8 mouse cellular contexts compared by ENCODE assay signal in the genomic region with DNA sequence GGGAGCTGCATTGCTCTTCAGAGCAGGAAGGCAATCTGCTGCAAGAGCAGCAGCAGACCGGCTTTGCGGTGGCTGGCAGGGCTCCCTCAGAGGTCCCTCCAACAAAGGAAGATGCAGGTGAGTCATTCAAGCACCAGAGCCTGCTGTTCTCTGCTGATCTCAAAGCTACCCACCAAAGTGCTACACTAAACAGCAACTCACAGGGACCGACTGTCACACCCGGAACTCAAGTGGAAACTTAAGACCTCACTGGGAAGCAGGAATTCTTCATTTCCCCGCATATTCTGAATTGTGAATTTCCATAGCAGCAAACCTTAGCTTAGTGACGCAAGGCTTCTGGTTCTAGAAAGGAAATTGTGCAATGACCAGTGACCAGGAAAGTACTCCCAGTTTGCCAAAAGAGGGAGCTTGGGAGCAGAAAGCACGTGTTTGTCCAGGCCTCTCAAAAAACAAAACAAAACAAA. TPM values are rescaled to one million over a fixed set of nuclear protein-coding genes. Genes with fewer than 3 reads are reported as not detected.
DNase-seq lines count a peak whose midpoint lies in the region; ATAC-seq and TF ChIP-seq lines count a peak whose summit lies in the region.

No protein-coding gene starts in this region.

- peak; percentile 83 for TF ChIP-seq CTCF in heart, adult 2 months (IDR thresholded peaks at IDR 0.05)

- H3K4me3 ChIP-seq in brown adipose tissue, adult 24 weeks (ENCODE audit: insufficient read depth, low read depth, low read length) = no peak overlapping the region
- no peak overlapping the region for H3K4me3 ChIP-seq in heart, adult 2 months
- H3K4me3 ChIP-seq in midbrain, embryonic 10.5 days = no peak overlapping the region

- H3K9ac ChIP-seq in heart, adult 2 months (ENCODE audit: low read depth, low read length) = no peak overlapping the region

- 11% methylated on average over 7 of the region's 7 CpGs for WGBS in heart, adult 2 months
- WGBS in midbrain, embryonic 10.5 days = 69% methylated on average over 7 of the region's 7 CpGs

- 0 out of 2 replicates have a peak, but pooled peaks have one; percentile 14 for TF ChIP-seq POLR2A in heart, adult 2 months (IDR thresholded peaks at IDR 0.05; ENCODE audit: insufficient read depth, low read depth, low read length)

- no peaks in the 10 kb centered on the region for H3K79me2 ChIP-seq in heart, adult 2 months (replicated peaks; ENCODE audit: control insufficient read depth, insufficient read depth, low read length)

- 0 out of 2 replicates have a peak, but pooled peaks cover 3% of the 10 kb centered on the region for H3K9me3 ChIP-seq in midbrain, embryonic 10.5 days (replicated peaks)

- intact Hi-C loops in heart, postnatal 25 days (cut with DNase I) = loop anchor here (5.0 kb wide), 1 partner anchor 70 kb away; no protein-coding TSS in a partner anchor
- intact Hi-C loops in heart, adult 2 months (cut with DNase I) = loop anchor here (2.0 to 5.0 kb wide), 3 partner anchors 44 to 80 kb away; a partner anchor contains a TSS

- H3K4me1 ChIP-seq in brown adipose tissue, adult 24 weeks (ENCODE audit: control insufficient read depth, insufficient read depth, insufficient read length, low read length) = peaks cover 13% of the 10 kb centered on the region
- peaks cover 13% of the 10 kb centered on the region for H3K4me1 ChIP-seq in heart, adult 2 months (ENCODE audit: control insufficient read depth, insufficient read depth, low read length)
- H3K4me1 ChIP-seq in midbrain, embryonic 10.5 days = peaks cover 4% of the 10 kb centered on the region; the same call in 1 of the 2 replicates

- no peaks in the 10 kb centered on the region for H3K27me3 ChIP-seq in heart, adult 2 months (ENCODE audit: control insufficient read depth, insufficient read depth, low read length)
- no peaks in the 10 kb centered on the region for H3K27me3 ChIP-seq in midbrain, embryonic 10.5 days (ENCODE audit: low read depth, poor library complexity, severe bottlenecking)

- peaks cover 11% of the 10 kb centered on the region for H3K36me3 ChIP-seq in heart, adult 2 months (ENCODE audit: control insufficient read depth, insufficient read depth, low read length)
- peaks cover 33% of the 10 kb centered on the region for H3K36me3 ChIP-seq in midbrain, embryonic 10.5 days

- peak; percentile 53; the same call in 1 of the 2 replicates for TF ChIP-seq EP300 in heart, adult 2 months (IDR thresholded peaks at IDR 0.05; ENCODE audit: insufficient read depth, low read depth, low read length)

- H3K27ac ChIP-seq in brown adipose tissue, adult 24 weeks (replicated peaks; ENCODE audit: low read depth, low read length) = 0 out of 2 replicates have a peak overlapping the region, but pooled peaks have one; percentile 28
- peak overlapping the region; percentile 79 for H3K27ac ChIP-seq in heart, adult 2 months
- no peak overlapping the region for H3K27ac ChIP-seq in midbrain, embryonic 10.5 days (replicated peaks)

- DNase-seq in heart, adult 11 months = peak; percentile 96
- DNase-seq in heart, postnatal 25 days (ENCODE audit: low spot score) = no peak
- DNase-seq in heart, adult 2 months = peak; percentile 60 to 71
- DNase-seq in kidney, postnatal 25 days = peak; percentile 61 to 67
- DNase-seq in monocyte, adult 2 months (ENCODE audit: low read depth in 1 of 2, low spot score in 2 of 2) = peak; percentile 28 to 40
- DNase-seq in midbrain, embryonic 10.5 days (ENCODE audit: low spot score) = no peak

- ATAC-seq in CD4-positive, CD25-positive, alpha-beta regulatory T cell, adult 4 months = peak; percentile 65

RNA-seq across cellular contexts. Expression of a gene that starts 45.3 kb away (rescaled TPM):
- total RNA-seq in heart, postnatal 25 days (2021) = over 10,000 TPM; 10,772 to 12,207 TPM
- polyA plus RNA-seq in CD4-positive, CD25-positive, alpha-beta regulatory T cell, adult 4 months (2017; shearing (Covaris generic)) = 10 to 100 TPM in 1 of 2 experiments, 1 to 10 TPM in 1; 10.0 to 14.8 TPM
- polyA plus RNA-seq in brown adipose tissue, adult 24 weeks (2012; ENCODE audit: insufficient read depth, insufficient read length, missing spikeins) = 77.3 and 79.4 TPM in 2 replicates
- total RNA-seq in heart, adult 2 months (2021) = over 10,000 TPM; 11,796 to 13,259 TPM
- polyA plus RNA-seq in heart, adult 2 months (2012; rRNA removed) = 3,546 and 6,285 TPM in 2 replicates
- 37.0 and 37.7 TPM in 2 replicates for polyA plus RNA-seq in midbrain, embryonic 10.5 days (2016; fragmentation: Nextera tagmentation; extraction: Ambion mirVana)

Comparison
In these comparisons a context has a peak if more than half of its experiments do, and no peak if none do; other contexts are left out.
1. DNase-seq: peak in heart, adult 11 months (single experiment), heart, adult 2 months (2 of 2), kidney, postnatal 25 days (2 of 2) and monocyte, adult 2 months (2 of 2); none in heart, postnatal 25 days (single experiment) and midbrain, embryonic 10.5 days (single experiment).
2. RNA of a gene that starts 45.3 kb away (polyA plus RNA-seq): 3,546 to 6,285 TPM in heart, adult 2 months; 77.3 to 79.4 TPM in brown adipose tissue, adult 24 weeks, 37.0 to 37.7 TPM in midbrain, embryonic 10.5 days and 10.0 to 14.8 TPM in CD4-positive, CD25-positive, alpha-beta regulatory T cell, adult 4 months; every median in the first group is over 10 times any median in the second.